Mouse (Mus musculus) monocyte, adult 5-6 weeks (primary cell): ENCODE results near the gene Ubr2. TPM values are rescaled to one million over a fixed set of nuclear protein-coding genes. Genes with fewer than 3 reads are reported as not detected.

Source experiments
- ATAC-seq: fragments of 153-309, 156-312 bp; replicated peaks from 2 replicates; pipeline ENCODE4 v1.8.0; 2017; ENCODE audit warnings: mild to moderate bottlenecking; ENCODE audit not compliant: low TSS enrichment, insufficient number of reproducible peaks, severe bottlenecking, poor library complexity, low FRiP score
- total RNA-seq: library from RNA; stranded (forward); fragments of 200-1000, 200-491, 200-594 nt; gene quantifications from 3 replicates; pipeline ENCODE4 v1.2.3, GENCODE M21; 2017

Gene Ubr2
- 45.5 to 87.7 TPM (median 46.5 TPM) in 3 replicates for total RNA-seq

DNA sequence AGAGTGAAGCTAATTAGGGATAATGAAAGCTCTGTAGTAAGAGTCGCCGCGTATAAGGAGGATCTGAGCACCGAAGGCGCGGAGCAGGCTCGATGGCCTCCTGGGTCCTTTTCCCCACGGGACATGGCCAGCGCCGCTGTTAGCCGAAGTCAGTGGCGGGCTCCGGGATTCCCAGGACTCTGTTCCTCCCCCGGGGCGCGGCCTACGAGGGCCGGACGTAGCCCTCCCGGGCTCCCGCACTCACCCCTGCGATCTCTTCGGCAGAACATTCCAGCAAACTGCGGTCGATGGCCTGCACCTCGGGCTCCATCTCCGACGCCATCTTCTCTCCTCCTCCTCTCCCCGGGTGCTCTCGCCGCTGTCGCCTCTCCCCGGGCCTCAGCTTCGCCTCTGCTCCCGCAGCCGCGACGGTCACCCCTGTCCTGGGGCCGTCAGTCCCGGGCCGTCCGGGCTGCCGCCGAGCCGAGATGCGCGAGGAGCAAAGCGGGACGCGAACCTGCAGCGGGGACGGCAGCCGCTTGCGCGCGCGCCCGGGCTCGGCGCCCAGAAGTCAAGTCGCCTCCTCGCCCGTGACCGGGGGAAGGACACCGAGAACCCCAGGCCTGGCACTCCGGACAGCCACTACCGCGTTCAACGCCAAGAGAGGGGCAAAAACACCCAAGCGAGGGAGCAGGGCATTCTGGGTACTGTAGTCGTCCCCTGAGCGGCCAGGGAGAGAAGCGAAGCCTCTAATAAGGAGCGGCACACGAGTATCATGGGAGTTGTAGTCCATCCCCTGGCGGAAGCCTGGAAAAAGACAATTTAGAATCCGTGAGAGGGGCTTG is at the start of gene Ubr2:
TSS of gene Ubr2 (minus strand) at position 659 of the 824 bp plus-strand sequence.
- ATAC-seq, result peak; percentile 98

GRCm38 (mm10) chr17:47059836-47060360 is 49.5 kb upstream of the Ubr2 start:
- ATAC-seq, result no peak

GRCm38 (mm10) chr17:47057966-47058365 is 47.6 kb upstream of the Ubr2 start:
- no peak for ATAC-seq

GRCm38 (mm10) chr17:47056476-47056875 is 46.1 kb upstream of the Ubr2 start:
- no peak for ATAC-seq

DNA sequence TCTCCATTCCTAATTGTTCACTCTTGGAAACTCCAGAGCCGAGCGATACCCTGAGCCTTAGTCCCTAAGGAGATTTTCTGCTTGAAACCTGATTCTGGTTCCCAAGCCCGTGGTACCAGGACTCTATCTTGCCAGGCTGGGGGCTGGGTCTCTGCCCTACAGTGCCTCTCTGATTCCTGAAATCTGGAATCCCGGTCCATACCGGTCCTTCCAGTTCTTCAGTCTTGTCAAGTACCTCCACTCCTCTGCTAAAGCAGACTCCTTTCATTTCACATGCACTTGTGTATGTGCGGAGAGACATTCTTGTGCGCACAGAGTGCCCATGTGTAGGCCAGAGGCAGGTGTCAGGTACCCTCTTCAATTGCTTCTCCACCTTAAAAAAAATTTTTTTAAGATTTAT is 44.8 kb upstream of the Ubr2 start:
- no peak for ATAC-seq

DNA sequence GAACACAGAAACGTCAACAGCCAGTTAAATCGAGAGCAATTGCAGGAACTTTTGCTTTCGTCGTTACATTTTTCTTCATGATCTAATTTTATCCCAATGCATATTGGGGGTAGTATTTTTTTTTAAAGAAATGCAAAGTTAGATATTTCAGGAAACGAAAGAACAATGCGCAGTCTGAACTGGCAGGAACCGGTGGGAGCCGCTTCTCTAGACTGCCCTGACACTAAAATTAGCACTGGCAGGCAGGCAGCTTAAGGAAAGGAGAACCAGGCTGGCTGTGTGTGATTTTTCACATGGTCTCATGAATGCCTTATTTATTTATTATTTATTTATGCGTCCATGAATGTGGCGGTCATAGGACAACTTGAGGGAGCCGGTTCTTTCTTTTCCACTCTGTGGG is 44.3 kb upstream of the Ubr2 start:
- ATAC-seq, result peak; percentile 70

DNA sequence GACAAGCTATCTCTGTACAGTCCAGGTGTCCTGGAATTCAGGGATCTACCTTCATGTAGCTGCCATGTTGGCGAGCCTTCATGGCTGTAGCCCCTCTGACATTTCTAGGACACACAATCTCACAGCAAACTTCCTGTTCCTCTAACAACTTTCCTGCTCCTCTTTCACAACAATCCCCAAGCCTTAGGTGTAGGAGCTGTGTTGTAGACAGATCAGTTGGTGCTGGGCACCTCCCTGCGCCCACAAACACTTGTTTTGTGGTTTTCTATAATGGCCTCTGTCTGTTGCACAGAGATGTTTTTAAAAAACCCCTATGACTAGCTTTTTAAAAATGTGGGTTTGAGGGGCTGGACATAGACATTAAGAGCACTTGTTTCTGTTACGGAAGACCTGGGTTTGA is 40.3 kb upstream of the Ubr2 start:
- no peak for ATAC-seq

DNA sequence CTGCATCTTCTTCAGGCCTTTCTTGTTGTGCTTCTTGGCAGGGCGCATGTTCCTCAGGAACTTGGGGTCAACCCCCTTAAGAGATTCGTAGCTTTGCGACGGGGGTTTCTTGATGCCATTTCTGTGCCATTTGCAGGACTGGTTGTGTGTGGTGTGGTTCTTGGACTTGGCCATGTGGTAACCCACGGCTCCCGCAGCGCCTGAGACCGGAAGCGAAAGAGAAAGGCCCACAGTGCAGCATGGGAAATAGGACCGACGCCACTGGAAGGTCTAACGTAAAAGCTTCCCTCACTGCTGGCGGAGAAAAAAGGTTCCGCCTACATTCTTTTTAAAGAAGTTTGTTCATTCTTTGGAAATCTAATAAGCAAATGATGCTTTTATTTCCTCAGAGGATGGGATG is 32.5 kb upstream of the Ubr2 start:
- no peak for ATAC-seq

DNA sequence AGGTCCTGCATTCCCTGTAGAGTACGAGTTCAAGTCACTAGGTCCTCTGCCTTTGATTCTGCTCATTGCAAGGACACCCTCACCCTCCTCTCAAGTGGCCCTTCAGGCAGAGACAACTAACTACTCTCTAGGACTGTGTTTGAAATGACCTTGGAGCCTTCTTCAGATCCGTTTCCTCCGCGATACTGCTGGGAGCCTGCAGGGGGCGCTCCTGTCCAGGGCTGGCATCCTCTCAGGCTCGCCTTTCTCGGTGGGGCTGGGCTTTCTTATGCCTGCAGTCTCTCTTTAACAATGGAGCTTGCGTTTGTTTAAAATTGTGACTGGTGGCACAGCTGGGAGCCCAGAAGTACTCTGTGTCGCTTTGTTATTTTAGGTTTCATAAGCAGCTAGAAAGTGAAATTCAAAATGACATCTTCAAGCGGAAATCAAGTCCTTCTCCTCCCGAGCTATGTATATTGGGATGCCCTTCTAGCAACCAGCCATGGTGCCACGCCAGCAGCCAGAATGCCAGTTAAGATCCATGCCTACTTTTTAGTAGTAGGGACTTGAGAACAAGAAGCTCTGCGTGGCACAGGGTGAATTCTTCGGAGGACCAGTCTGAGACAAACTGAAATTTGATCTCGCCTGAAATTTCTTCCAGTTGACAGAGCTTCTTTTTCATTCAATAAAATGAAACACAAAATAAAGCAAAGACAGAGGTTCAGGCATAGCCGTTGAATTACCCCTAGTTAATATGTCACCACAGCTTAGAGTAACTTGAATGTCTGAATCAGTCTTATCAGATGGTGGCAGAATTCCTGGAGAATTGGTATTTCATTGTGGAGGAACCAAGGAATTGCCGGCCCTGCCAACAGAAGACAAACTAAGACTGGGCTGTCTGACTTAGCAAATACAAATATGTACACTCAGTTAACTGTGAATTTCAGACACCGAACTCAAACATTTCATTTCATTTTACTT is 28.8 kb upstream of the Ubr2 start:
- ATAC-seq, result peak; percentile 81

- ATAC-seq, result no peak
These were observed 24.2 kb upstream of the Ubr2 start for GRCm38 (mm10) chr17:47034536-47034935.

- no peak for ATAC-seq
These were observed 23.3 kb upstream of the Ubr2 start for GRCm38 (mm10) chr17:47033643-47034042.

- ATAC-seq, result no peak
These were observed 14.4 kb upstream of the Ubr2 start for GRCm38 (mm10) chr17:47024805-47025204.

GRCm38 (mm10) chr17:47023369-47023768 is 13.0 kb upstream of the Ubr2 start:
- ATAC-seq, result no peak

DNA sequence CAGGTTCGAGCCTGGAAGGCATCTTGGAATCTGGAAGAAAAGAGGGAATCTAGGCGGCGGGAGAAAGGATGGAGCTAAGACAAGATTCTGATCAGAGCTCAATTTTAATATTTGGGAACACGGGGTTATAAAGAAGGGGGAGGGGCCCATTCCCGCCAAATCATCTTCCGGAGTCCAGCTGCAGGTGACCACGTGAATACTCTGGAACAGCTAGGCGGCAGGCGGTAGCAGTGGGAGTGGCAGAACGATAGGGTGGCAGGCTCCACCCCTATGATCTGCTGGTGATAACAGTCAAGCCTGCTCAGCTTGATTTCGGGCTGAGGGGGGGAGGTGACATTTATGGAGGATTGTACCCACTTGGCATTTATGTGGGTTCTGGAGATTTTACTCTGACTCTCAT is 2.5 kb upstream of the Ubr2 start:
- no peak for ATAC-seq

- ATAC-seq, result no peak
These were observed 1.3 kb upstream of the Ubr2 start for GRCm38 (mm10) chr17:47011661-47012043.

DNA sequence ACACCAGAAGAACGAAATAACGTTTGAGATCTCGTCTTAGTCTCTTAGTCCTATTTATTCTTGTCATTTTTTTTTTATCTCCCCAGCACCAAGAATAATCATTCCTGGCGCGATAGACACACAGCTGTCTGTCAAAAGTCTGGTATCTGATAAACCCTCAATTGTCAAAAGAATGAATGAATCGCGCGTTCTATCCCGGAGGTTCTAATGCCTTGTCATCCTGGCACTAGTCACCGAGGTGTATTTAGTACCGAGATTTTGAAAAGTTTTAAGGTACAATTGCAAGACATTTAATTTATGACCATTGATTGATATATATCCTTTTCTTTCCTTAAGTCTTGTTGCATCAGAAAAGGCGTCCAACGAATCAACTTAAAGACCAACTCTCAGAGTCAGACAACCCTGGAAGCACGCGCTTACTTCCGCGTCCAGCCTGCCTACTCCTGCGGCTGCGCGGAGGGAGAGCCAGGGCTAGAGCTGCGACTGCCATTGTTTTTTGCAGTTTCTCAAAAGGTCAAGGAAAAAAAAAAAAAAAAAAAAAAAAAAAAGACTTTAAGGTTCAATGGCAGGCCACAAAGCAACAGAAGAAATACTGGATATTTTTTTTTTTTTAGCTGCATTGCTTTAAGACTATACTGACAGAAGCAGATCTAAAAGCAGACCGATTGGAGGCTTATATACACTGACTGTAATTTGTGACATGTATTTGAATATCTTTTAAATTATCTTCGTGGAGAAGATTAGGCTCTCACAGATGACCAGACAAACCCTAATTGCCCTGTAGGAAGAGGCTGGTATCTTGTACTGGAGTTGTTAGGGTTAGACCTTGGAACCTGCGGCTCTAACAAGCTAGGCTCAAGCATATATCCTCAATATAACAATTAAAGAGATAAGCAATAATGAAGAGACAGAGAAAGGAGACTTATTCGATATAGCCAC is 635 bp upstream of the Ubr2 start:
- ATAC-seq, result peak; percentile 72

DNA sequence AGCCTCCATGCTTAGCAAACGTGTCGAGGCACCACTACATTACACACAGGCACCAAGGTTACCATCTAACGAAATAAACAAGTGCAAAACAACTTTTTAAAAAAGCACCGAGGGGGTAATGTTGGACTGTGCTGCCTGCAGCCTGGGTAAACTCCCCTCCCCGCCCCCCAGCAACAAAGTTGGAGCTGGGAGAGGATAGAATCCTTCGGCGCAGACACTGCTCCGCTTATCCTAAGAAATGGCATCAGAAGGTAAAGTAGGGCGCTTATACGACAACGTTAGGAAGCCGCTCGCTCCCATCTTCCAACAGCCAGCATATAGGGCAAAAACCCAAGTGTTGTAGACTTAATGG is 834 bp downstream of the Ubr2 start:
- no peak for ATAC-seq

DNA sequence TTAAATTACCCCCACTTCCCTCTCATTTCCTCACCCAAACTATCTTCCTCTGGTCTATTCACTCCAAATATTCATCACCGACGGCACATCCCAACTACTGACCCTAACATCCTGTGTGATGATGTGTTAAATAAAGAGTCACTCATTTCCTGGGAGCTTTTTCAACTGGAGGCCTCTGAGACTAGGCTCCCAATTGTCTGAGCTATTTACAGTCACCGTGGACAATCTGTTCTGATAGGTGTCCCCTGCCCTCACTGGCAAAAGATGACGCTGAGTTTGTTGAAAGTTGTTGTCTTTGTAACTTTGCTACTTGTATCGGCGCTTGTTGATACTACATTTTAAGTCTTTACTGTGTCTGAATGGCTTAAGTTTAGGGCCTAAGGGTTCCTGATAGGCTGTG is 1.3 kb downstream of the Ubr2 start:
- ATAC-seq, result no peak

DNA sequence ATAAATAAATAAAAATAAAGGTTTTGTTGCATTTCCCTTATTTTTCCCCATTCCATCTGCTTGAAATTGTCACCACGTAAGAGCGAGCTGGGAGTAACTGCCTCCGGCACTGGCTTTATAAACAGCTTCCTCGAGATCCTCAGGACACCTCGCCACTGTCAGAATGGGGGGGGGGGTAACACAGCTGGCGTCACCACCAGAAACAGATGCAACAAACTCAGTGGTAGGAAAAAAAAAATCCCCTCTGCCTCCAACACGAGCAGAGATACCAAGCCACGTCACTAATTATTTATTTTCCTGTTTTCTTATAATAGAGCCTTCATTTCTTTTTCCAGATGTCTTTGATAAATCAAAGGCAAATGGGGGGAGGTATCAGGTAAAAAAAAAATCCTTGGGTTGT is 1.9 kb downstream of the Ubr2 start:
- no peak for ATAC-seq
